Mouse (Mus musculus) midbrain, embryonic 12.5 days (tissue): ENCODE measurements around the gene Pde6d. TPM values are rescaled to one million over a fixed set of nuclear protein-coding genes. Genes with fewer than 3 reads are reported as not detected.

Source experiments
- ATAC-seq: fragments of 200-750 bp; cut with Nextera tagmentation; 2 replicates; pipeline ENCODE4 v1.8.0; 2017; ENCODE audit warnings: low read depth, moderate TSS enrichment, moderate library complexity; ENCODE audit not compliant: low FRiP score
- H3K27ac ChIP-seq: fragments of 300-500 bp; sonication (generic); replicated peaks from 2 replicates; pipeline ENCODE4 v1.5.1; 2016; ENCODE audit warnings: mild to moderate bottlenecking
- H3K27me3 ChIP-seq: fragments of 300-500 bp; sonication (generic); 2 replicates; pipeline ENCODE4 v1.6.1; 2016; ENCODE audit warnings: mild to moderate bottlenecking
- H3K36me3 ChIP-seq: fragments of 300-500 bp; sonication (generic); 2 replicates; pipeline ENCODE4 v1.6.1; 2016
- H3K4me1 ChIP-seq: fragments of 300-500 bp; sonication (generic); 2 replicates; pipeline ENCODE4 v1.6.1; 2016
- H3K4me2 ChIP-seq: fragments of 300-500 bp; sonication (generic); replicated peaks from 2 replicates; pipeline ENCODE4 v1.6.1; 2016; ENCODE audit warnings: mild to moderate bottlenecking, moderate library complexity
- H3K4me3 ChIP-seq: fragments of 300-500 bp; sonication (generic); 2 replicates; pipeline ENCODE4 v1.5.1; 2016; ENCODE audit warnings: mild to moderate bottlenecking
- H3K9ac ChIP-seq: fragments of 300-500 bp; sonication (generic); replicated peaks from 2 replicates; pipeline ENCODE4 v1.6.1; 2016; ENCODE audit warnings: mild to moderate bottlenecking, moderate library complexity
- H3K9me3 ChIP-seq: fragments of 300-500 bp; sonication (generic); 2 replicates; pipeline ENCODE4 v1.6.1; 2016; ENCODE audit warnings: mild to moderate bottlenecking
- WGBS: fragments of 180-500 bp; shearing (Covaris S2); methylation state at CpG from one replicate; pipeline ENCODE4 v1.1.7; 2016; 5-methylcytosine and 5-hydroxymethylcytosine counted together
- polyA plus RNA-seq: library from polyadenylated mRNA; unstranded; fragments of >200 nt; fragmentation: Nextera tagmentation; extraction: Ambion mirVana; gene quantifications from 2 replicates; pipeline ENCODE4 v1.2.1, GENCODE M21; 2016

Gene Pde6d
- polyA plus RNA-seq, 1 experiment from 2014 or later = 104 TPM

DNA sequence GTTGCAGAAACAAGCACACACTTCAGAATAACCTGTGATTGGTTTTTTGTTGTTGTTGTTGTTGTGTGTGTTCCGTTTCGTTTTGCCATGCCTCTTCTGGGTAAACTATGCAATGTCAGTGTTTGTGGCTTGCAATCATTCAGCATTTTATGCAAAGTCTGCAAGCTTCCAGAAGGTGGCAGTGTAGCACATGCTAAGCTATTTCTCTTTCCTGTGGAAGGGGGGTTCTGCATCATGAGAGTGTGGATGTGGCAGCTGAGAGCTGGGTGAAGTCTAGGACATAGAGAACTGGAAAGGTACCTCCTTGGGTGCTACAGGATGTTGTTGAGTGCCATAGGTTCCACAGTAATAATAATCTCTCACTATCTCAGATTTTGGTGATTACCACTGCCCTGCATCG lies 16.1 kb upstream of the Pde6d start:
- Histone ChIP-seq H3K4me2 (no peak overlapping the region), H3K9ac (no peak overlapping the region), H3K4me1 (no peaks in the 10 kb centered on the region), H3K36me3 (peaks cover 85% of the 10 kb centered on the region), H3K27me3 (no peaks in the 10 kb centered on the region), H3K9me3 (no peaks in the 10 kb centered on the region), H3K4me3 (no peak overlapping the region), H3K27ac (no peak overlapping the region)
- ATAC-seq = no peak
- whole genome bisulfite sequencing = 75% methylated on average over 3 of the region's 3 CpGs

GRCm38 (mm10) chr1:86596512-86596911 lies 14.1 kb upstream of the Pde6d start:
- no peaks in the 10 kb centered on the region for H3K9me3 ChIP-seq
- H3K4me2 ChIP-seq = no peak overlapping the region
- no peak overlapping the region for H3K27ac ChIP-seq
- peaks cover 76% of the 10 kb centered on the region for H3K36me3 ChIP-seq
- H3K4me1 ChIP-seq = no peaks in the 10 kb centered on the region
- H3K4me3 ChIP-seq = no peak overlapping the region
- H3K27me3 ChIP-seq = no peaks in the 10 kb centered on the region
- 97% methylated on average over 6 of the region's 6 CpGs for WGBS
- no peak for ATAC-seq
- H3K9ac ChIP-seq = no peak overlapping the region

GRCm38 (mm10) chr1:86595315-86595714 lies 12.9 kb upstream of the Pde6d start:
- no peaks in the 10 kb centered on the region for H3K27me3 ChIP-seq
- no peak overlapping the region for H3K4me3 ChIP-seq
- H3K4me2 ChIP-seq = no peak overlapping the region
- H3K27ac ChIP-seq = no peak overlapping the region
- H3K9ac ChIP-seq = no peak overlapping the region
- peaks cover 71% of the 10 kb centered on the region for H3K36me3 ChIP-seq
- no peak for ATAC-seq
- H3K4me1 ChIP-seq = no peaks in the 10 kb centered on the region
- H3K9me3 ChIP-seq = no peaks in the 10 kb centered on the region
- WGBS = 96% methylated on average over 6 of the region's 6 CpGs

DNA sequence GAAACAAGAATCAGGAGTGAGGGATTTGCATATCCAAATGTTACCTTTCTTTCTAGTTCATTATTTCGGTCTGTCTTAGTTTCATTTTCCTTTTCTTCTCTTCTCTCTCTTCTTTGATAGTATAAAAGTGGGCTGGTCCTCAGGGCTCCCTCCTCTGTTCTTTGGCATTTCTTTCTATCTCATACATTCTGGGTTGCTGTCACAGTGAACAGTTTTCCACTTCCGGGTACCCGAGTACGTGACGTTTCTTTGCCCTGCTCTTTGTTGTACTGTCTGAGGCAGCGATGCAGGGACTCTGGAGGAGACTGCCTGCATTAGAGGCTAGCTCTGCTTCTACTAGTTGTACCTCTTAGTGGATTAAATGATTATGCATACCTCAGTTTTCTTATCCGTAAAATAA lies 12.1 kb upstream of the Pde6d start:
- H3K36me3 ChIP-seq = peaks cover 69% of the 10 kb centered on the region
- no peak overlapping the region for H3K27ac ChIP-seq
- no peak overlapping the region for H3K4me2 ChIP-seq
- 93% methylated on average over 7 of the region's 7 CpGs for WGBS
- H3K4me3 ChIP-seq = no peak overlapping the region
- no peaks in the 10 kb centered on the region for H3K27me3 ChIP-seq
- no peaks in the 10 kb centered on the region for H3K4me1 ChIP-seq
- no peaks in the 10 kb centered on the region for H3K9me3 ChIP-seq
- no peak for ATAC-seq
- no peak overlapping the region for H3K9ac ChIP-seq

DNA sequence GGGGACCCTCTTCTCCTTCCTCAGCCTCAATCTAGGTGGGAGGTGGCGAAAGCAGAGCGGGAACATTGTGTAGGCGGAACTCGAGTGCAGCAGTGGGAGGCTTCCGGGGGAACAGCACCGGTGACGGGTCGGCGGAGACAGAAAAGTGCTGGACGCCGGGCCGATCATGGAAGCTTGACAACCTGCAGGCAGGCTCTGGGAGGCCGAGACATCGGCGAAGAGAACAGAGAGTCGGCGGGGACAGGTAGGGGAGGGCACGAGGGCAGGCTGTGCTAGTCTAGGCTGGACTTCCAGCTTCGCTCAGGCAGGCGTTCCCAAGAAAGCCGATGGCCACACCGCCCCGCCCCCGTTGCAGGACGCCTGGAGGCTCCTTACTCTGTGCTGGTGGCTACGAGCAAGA lies 4.6 kb upstream of the Pde6d start:
- Histone ChIP-seq H3K4me3 (peak overlapping the region; percentile 85), H3K36me3 (peaks cover 20% of the 10 kb centered on the region; the same call in 1 of the 2 replicates), H3K4me1 (peaks cover 11% of the 10 kb centered on the region), H3K4me2 (peak overlapping the region; percentile 89), H3K9me3 (no peaks in the 10 kb centered on the region), H3K27ac (peak overlapping the region; percentile 22; the same call in 1 of the 2 replicates), H3K9ac (peak overlapping the region; percentile 75), H3K27me3 (no peaks in the 10 kb centered on the region)
- ATAC-seq = peak; percentile 6; the same call in 1 of the 2 replicates
- WGBS = under 1% methylated on average over 23 of the region's 26 CpGs

GRCm38 (mm10) chr1:86583709-86584108 lies 1.3 kb upstream of the Pde6d start:
- no peak overlapping the region for H3K9ac ChIP-seq
- WGBS = 62% methylated on average over 2 of the region's 2 CpGs
- no peak overlapping the region for H3K4me3 ChIP-seq
- H3K27ac ChIP-seq = no peak overlapping the region
- H3K4me2 ChIP-seq = no peak overlapping the region
- no peaks in the 10 kb centered on the region for H3K27me3 ChIP-seq
- peaks cover 21% of the 10 kb centered on the region for H3K4me1 ChIP-seq
- H3K9me3 ChIP-seq = no peaks in the 10 kb centered on the region
- ATAC-seq = no peak
- 0 out of 2 replicates have a peak, but pooled peaks cover 4% of the 10 kb centered on the region for H3K36me3 ChIP-seq

GRCm38 (mm10) chr1:86581692-86582450 lies 558 bp downstream of the Pde6d start:
- peaks cover 13% of the 10 kb centered on the region for H3K4me1 ChIP-seq
- peak; percentile 79 for ATAC-seq
- H3K4me3 ChIP-seq = peak overlapping the region; percentile 86
- H3K9ac ChIP-seq = peak overlapping the region; percentile 91
- peak overlapping the region; percentile 87 for H3K4me2 ChIP-seq
- WGBS = under 1% methylated on average over 33 of the region's 38 CpGs
- H3K27me3 ChIP-seq = no peaks in the 10 kb centered on the region
- 0 out of 2 replicates have a peak, but pooled peaks cover 4% of the 10 kb centered on the region for H3K36me3 ChIP-seq
- H3K9me3 ChIP-seq = no peaks in the 10 kb centered on the region
- H3K27ac ChIP-seq = peak overlapping the region; percentile 62; the same call in 1 of the 2 replicates

DNA sequence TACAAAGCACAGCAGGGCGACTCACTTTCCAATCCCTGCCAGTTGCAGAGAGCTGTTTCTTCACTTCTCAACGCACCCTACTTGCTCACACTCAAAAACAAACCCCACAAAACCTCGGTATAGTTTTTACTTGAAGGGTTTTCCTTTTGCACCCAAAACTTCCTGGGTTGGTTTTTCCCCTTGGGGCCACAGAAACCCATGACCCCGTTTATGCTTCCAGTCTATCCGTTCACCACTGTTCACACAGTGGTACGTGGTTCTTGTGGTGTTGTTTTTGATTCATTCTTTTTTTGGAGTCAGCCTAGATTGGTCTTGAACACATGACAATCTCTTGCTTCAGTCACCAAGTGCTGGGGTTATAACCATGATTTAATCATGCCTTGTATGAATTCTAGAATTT lies 2.0 kb downstream of the Pde6d start:
- Histone ChIP-seq H3K4me2 (no peak overlapping the region), H3K27ac (no peak overlapping the region), H3K9me3 (no peaks in the 10 kb centered on the region), H3K4me3 (no peak overlapping the region), H3K27me3 (no peaks in the 10 kb centered on the region), H3K36me3 (0 out of 2 replicates have a peak, but pooled peaks cover 4% of the 10 kb centered on the region), H3K9ac (no peak overlapping the region), H3K4me1 (peaks cover 10% of the 10 kb centered on the region)
- ATAC-seq = no peak
- WGBS = 83% methylated on average over 6 of the region's 6 CpGs

DNA sequence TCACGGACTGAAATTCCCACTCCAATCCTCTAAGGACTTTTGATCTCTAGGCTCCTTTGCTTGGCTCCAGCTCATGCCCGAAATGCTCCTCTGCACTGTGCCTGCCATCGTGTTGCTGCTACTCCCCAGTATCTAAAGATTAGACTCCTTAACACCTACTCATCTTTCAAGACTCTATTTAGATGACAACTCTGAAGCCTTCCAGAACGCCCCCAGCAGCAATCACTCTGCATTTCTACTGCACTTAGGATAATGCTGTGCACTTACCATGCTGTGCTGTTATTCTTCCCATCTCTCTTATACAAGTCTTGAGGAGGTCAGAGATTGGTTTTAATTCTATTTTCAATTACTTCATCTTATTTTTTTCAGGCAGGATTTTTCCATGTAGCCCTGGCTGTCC lies 10.5 kb downstream of the Pde6d start:
- Histone ChIP-seq H3K36me3 (no peaks in the 10 kb centered on the region), H3K4me3 (no peak overlapping the region), H3K4me1 (no peaks in the 10 kb centered on the region), H3K27ac (no peak overlapping the region), H3K9me3 (no peaks in the 10 kb centered on the region), H3K9ac (no peak overlapping the region), H3K27me3 (no peaks in the 10 kb centered on the region), H3K4me2 (no peak overlapping the region)
- WGBS = 85% methylated on average over 4 of the region's 4 CpGs
- ATAC-seq = no peak

- Histone ChIP-seq H3K4me1 (no peaks in the 10 kb centered on the region), H3K9me3 (no peaks in the 10 kb centered on the region), H3K27me3 (no peaks in the 10 kb centered on the region), H3K36me3 (no peaks in the 10 kb centered on the region), H3K9ac (no peak overlapping the region), H3K4me2 (no peak overlapping the region), H3K4me3 (no peak overlapping the region), H3K27ac (no peak overlapping the region)
- WGBS = 97% methylated on average over 2 of the region's 2 CpGs
- ATAC-seq = no peak
Observed at GRCm38 (mm10) chr1:86571381-86571780, 11.0 kb downstream of the Pde6d start.

DNA sequence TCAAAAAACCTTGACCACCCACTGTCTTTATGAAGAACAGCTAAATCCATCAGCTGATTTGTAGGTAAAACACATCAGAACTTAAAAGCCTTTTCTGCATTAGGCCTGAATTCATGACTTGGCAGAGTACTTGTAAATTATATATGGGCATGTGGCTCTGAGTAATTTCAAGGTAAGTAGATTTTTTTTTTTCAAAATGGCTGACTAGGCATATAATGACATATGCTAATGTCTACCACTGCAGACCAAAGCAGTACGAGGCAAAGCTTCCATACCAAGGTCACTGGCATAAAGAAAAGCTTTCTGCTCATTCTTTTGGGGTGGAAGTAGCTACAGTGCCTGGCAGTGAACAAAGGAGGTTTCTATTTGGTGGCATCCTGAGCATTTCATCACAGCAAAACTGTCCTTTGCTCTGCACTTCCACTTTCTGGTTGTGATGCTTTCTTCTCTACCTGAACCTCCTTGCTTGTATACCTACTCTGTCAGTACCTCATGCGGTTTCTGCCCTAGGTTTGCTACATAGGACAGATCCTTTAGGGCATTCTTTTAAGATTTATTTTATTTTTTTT lies 13.1 kb downstream of the Pde6d start:
- Histone ChIP-seq H3K9me3 (no peaks in the 10 kb centered on the region), H3K4me1 (no peaks in the 10 kb centered on the region), H3K27me3 (no peaks in the 10 kb centered on the region), H3K36me3 (peaks cover 1% of the 10 kb centered on the region), H3K27ac (no peak overlapping the region), H3K4me3 (no peak overlapping the region), H3K4me2 (no peak overlapping the region), H3K9ac (no peak overlapping the region)
- WGBS = 89% methylated on average over 2 of the region's 2 CpGs
- no peak for ATAC-seq

DNA sequence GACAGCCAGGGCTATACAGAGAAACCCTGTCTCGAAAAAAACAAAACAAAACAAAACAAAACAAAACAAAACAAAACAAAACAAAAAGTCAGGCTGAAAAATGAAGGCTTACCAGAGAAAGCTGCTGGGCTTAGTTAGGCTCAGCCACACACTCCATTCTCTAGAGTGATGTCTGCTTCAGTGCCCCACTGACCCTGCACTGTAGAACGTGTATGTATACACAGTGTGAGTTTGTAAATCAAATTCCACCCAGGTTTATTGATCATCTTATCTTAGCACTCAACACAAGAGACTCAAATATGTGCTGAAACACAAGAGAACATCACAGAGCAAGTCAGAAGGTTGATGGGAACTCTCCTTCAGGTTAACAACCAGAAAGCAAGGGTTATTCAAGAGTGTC lies 14.0 kb downstream of the Pde6d start:
- Histone ChIP-seq H3K27me3 (no peaks in the 10 kb centered on the region), H3K9ac (no peak overlapping the region)
- WGBS = 80% methylated on average over 2 of the region's 2 CpGs

More for the DNA sequence above, 14.0 kb downstream of the Pde6d start:
- Histone ChIP-seq H3K36me3 (peaks cover 11% of the 10 kb centered on the region), H3K4me1 (no peaks in the 10 kb centered on the region), H3K4me3 (no peak overlapping the region), H3K9me3 (no peaks in the 10 kb centered on the region), H3K27ac (no peak overlapping the region), H3K4me2 (no peak overlapping the region)
- ATAC-seq = no peak
